Mouse (Mus musculus) neural tube, embryonic 12.5 days (tissue): ENCODE measurements around the gene Slc6a2. TPM values are rescaled to one million over a fixed set of nuclear protein-coding genes. Genes with fewer than 3 reads are reported as not detected.

Experiments
- ATAC-seq: fragments of 200-750 bp; cut with Nextera tagmentation; 2 replicates; pipeline ENCODE4 v1.8.0; 2017; ENCODE audit warnings: low read depth, mild to moderate bottlenecking, moderate TSS enrichment, moderate library complexity; ENCODE audit not compliant: low FRiP score
- H3K27ac ChIP-seq: fragments of 300-500 bp; sonication (generic); 2 replicates; pipeline ENCODE4 v1.5.1; 2016
- H3K27me3 ChIP-seq: fragments of 300-500 bp; sonication (generic); replicated peaks from 2 replicates; pipeline ENCODE4 v1.6.1; 2016; ENCODE audit warnings: mild to moderate bottlenecking
- H3K36me3 ChIP-seq: fragments of 300-500 bp; sonication (generic); 2 replicates; pipeline ENCODE4 v1.6.1; 2016; ENCODE audit warnings: mild to moderate bottlenecking
- H3K4me1 ChIP-seq: fragments of 300-500 bp; sonication (generic); 2 replicates; pipeline ENCODE4 v1.6.1; 2016
- H3K4me2 ChIP-seq: fragments of 300-500 bp; sonication (generic); replicated peaks from 2 replicates; pipeline ENCODE4 v1.6.1; 2016; ENCODE audit warnings: mild to moderate bottlenecking
- H3K4me3 ChIP-seq: fragments of 300-500 bp; sonication (generic); 2 replicates; pipeline ENCODE4 v1.5.1; 2016
- H3K9ac ChIP-seq: fragments of 300-500 bp; sonication (generic); 2 replicates; pipeline ENCODE4 v1.6.1; 2016; ENCODE audit warnings: mild to moderate bottlenecking
- H3K9me3 ChIP-seq: fragments of 300-500 bp; sonication (generic); 2 replicates; pipeline ENCODE4 v1.6.1; 2016; ENCODE audit warnings: mild to moderate bottlenecking
- WGBS: fragments of 180-500 bp; shearing (Covaris S2); methylation state at CpG from one replicate; pipeline ENCODE4 v1.1.7; 2016; 5-methylcytosine and 5-hydroxymethylcytosine counted together
- microRNA-seq: library from miRNA; unstranded; fragments of <30 nt; microRNA quantifications from one replicate; pipeline ENCODE4, GENCODE M21; 2017
- polyA plus RNA-seq: library from polyadenylated mRNA; unstranded; fragments of >200 nt; fragmentation: Nextera tagmentation; extraction: Ambion mirVana; gene quantifications from 2 replicates; pipeline ENCODE4 v1.2.1, GENCODE M21; 2016

The Slc6a2 gene
- polyA plus RNA-seq, 1 experiment from 2014 or later, result 0.06 TPM

GRCm38 (mm10) chr8:93040256-93040655 lies 80.4 kb downstream of the Slc6a2 start:
- Histone ChIP-seq H3K4me2 (no peak overlapping the region), H3K9me3 (no peaks in the 10 kb centered on the region), H3K9ac (no peak overlapping the region), H3K4me3 (no peak overlapping the region), H3K4me1 (no peaks in the 10 kb centered on the region), H3K27me3 (no peaks in the 10 kb centered on the region), H3K36me3 (no peaks in the 10 kb centered on the region), H3K27ac (no peak overlapping the region)
- 84% methylated on average over 2 of the region's 2 CpGs for WGBS
- ATAC-seq, result no peak

GRCm38 (mm10) chr8:93040776-93041567 lies 81.1 kb downstream of the Slc6a2 start:
- Histone ChIP-seq H3K9me3 (no peaks in the 10 kb centered on the region), H3K4me3 (no peak overlapping the region), H3K36me3 (no peaks in the 10 kb centered on the region), H3K4me2 (no peak overlapping the region), H3K4me1 (no peaks in the 10 kb centered on the region), H3K9ac (no peak overlapping the region), H3K27me3 (no peaks in the 10 kb centered on the region), H3K27ac (no peak overlapping the region)
- 89% methylated on average over 4 of the region's 4 CpGs for WGBS
- no peak for ATAC-seq

- H3K4me3 ChIP-seq, result no peak overlapping the region
- no peak overlapping the region for H3K27ac ChIP-seq
- no peaks in the 10 kb centered on the region for H3K36me3 ChIP-seq
- ATAC-seq, result no peak
- no peaks in the 10 kb centered on the region for H3K27me3 ChIP-seq
- H3K4me1 ChIP-seq, result no peaks in the 10 kb centered on the region
- H3K9me3 ChIP-seq, result no peaks in the 10 kb centered on the region
- H3K4me2 ChIP-seq, result no peak overlapping the region
- 72% methylated on average over 1 of the region's 1 CpGs for WGBS
- H3K9ac ChIP-seq, result no peak overlapping the region
These were observed 83.2 kb downstream of the Slc6a2 start for GRCm38 (mm10) chr8:93043083-93043482.

- H3K27ac ChIP-seq, result no peak within 1 kb of the TSS
- WGBS, result 86% methylated on average over 3 of the region's 3 CpGs
- H3K9me3 ChIP-seq, result no peaks in the 10 kb centered on the region
- no peaks in the 10 kb centered on the region for H3K36me3 ChIP-seq
- ATAC-seq, result no peak
- H3K27me3 ChIP-seq, result no peaks in the 10 kb centered on the region
- no peak within 1 kb of the TSS for H3K4me2 ChIP-seq
- H3K4me1 ChIP-seq, result no peaks in the 10 kb centered on the region
- no peak within 1 kb of the TSS for H3K4me3 ChIP-seq
- H3K9ac ChIP-seq, result no peak within 1 kb of the TSS
These were observed 88.2 kb downstream of the Slc6a2 start, which contains the start of gene Ces1a for GRCm38 (mm10) chr8:93048092-93048491. TSS of gene Ces1a (minus strand) at chr8:93048192.

GRCm38 (mm10) chr8:93048510-93049416 lies 88.9 kb downstream of the Slc6a2 start:
- no peak overlapping the region for H3K9ac ChIP-seq
- WGBS, result 76% methylated on average over 4 of the region's 4 CpGs
- no peaks in the 10 kb centered on the region for H3K27me3 ChIP-seq
- H3K4me2 ChIP-seq, result no peak overlapping the region
- no peak overlapping the region for H3K27ac ChIP-seq
- H3K4me1 ChIP-seq, result no peaks in the 10 kb centered on the region
- H3K9me3 ChIP-seq, result no peaks in the 10 kb centered on the region
- ATAC-seq, result no peak
- H3K36me3 ChIP-seq, result no peaks in the 10 kb centered on the region
- no peak overlapping the region for H3K4me3 ChIP-seq

Small RNA genes lying within 50 kb of the gene (microRNA-seq; reads per million reads assigned to microRNA genes)
- gene Gm22151, result not detected

Other genes with a start within 250 kb of the Slc6a2 start
- 58.1 and 64.3 TPM in 2 replicates for gene Mmp2, start 132.8 kb upstream of the Slc6a2 start, polyA plus RNA-seq
- 7.8 and 8.4 TPM in 2 replicates for gene Lpcat2, start 104.7 kb upstream of the Slc6a2 start, polyA plus RNA-seq
- gene Capns2, start 58.7 kb upstream of the Slc6a2 start, polyA plus RNA-seq, result 0.32 and 0.47 TPM in 2 replicates
- not detected in 2 replicates for gene Ces1a, start 88.1 kb downstream of the Slc6a2 start, polyA plus RNA-seq
- not detected in 2 replicates for gene Ces1b, start 119.9 kb downstream of the Slc6a2 start, polyA plus RNA-seq
- not detected in 2 replicates for gene Ces1c, start 171.2 kb downstream of the Slc6a2 start, polyA plus RNA-seq
- 0.13 TPM in 1 of 2 replicates, not detected in the other for gene Ces1d, start 237.8 kb downstream of the Slc6a2 start, polyA plus RNA-seq